Mouse (Mus musculus) heart, adult 2 months (tissue): ENCODE data around the gene Tiam1.

ENCODE experiments used
- CTCF ChIP-seq: fragments of 200-600 bp; IDR thresholded peaks from 2 replicates; pipeline ENCODE4 v1.8.1; 2022; ENCODE audit warnings: antibody characterized with exemption, mild to moderate bottlenecking, moderate library complexity
- EP300 ChIP-seq: fragments of 200-500 bp; IDR thresholded peaks from 2 replicates; pipeline ENCODE4 v1.6.1; 2011; ENCODE audit warnings: low read depth, low read length, control low read depth; ENCODE audit not compliant: insufficient read depth
- POLR2A ChIP-seq: fragments of 200-500 bp; IDR thresholded peaks from 2 replicates; pipeline ENCODE4 v1.6.1; 2011; ENCODE audit warnings: mild to moderate bottlenecking, low read depth, low read length, control low read depth; ENCODE audit not compliant: insufficient read depth

DNA sequence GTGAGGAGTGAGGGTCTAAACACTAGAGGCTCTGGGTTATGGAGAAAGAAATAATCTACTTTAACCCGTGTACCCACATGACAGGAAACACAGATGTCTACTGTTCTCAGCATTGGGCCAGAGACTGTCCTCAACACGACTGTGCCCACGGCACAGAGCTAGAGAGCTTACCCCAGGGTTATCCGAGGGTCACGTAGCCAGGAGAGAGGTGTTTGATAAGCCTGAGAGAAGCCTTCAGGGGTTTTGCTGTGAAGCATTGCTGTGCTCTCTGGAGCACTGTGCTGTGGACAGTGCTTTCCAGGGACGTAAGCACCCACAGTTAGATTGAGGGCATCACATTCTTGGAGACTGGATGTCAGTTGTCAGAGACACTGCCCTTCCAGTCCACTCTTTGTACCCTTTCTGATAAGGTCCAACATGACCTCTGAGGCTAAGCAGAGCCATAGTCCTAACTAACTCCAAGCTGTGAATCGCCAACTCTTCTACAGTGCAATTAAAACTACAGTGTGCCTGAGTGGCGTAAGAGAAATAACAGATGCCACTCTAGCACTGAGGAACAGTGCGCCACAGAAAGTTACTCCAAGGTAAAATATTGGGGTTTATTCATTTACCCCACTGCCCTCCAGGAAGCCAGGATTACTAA is 353.7 kb downstream of the Tiam1 start:
- no peak for TF ChIP-seq POLR2A
- TF ChIP-seq CTCF = no peak
- no peak for TF ChIP-seq EP300
